Mouse (Mus musculus): ENCODE measurements around the gene Acsl4. TPM values are rescaled to one million over a fixed set of nuclear protein-coding genes. Genes with fewer than 3 reads are reported as not detected.

Acsl4 gene
- total RNA-seq, 2 experiments from 2014 or later, result 18.6 to 30.2 TPM

- no peak for ATAC-seq (replicated peaks; ENCODE audit: poor library complexity, severe bottlenecking)
Measured at GRCm38 (mm10) chrX:142363882-142364281, 26.5 kb downstream of the Acsl4 start.

GRCm38 (mm10) chrX:142359031-142359430 is 31.3 kb downstream of the Acsl4 start:
- ATAC-seq (replicated peaks; ENCODE audit: poor library complexity, severe bottlenecking), result no peak

- no peak for ATAC-seq (replicated peaks; ENCODE audit: poor library complexity, severe bottlenecking)
Measured at GRCm38 (mm10) chrX:142358427-142358826, 31.9 kb downstream of the Acsl4 start.

GRCm38 (mm10) chrX:142336207-142336606 is 54.1 kb downstream of the Acsl4 start:
- ATAC-seq (replicated peaks; ENCODE audit: poor library complexity, severe bottlenecking), result no peak

- no peak for ATAC-seq (replicated peaks; ENCODE audit: poor library complexity, severe bottlenecking)
Measured at GRCm38 (mm10) chrX:142335502-142335901, 54.8 kb downstream of the Acsl4 start.

GRCm38 (mm10) chrX:142325760-142326159 is 64.6 kb downstream of the Acsl4 start:
- no peak for ATAC-seq (replicated peaks; ENCODE audit: poor library complexity, severe bottlenecking)

- ATAC-seq (replicated peaks; ENCODE audit: poor library complexity, severe bottlenecking), result no peak
Measured at GRCm38 (mm10) chrX:142316106-142316505, 74.2 kb downstream of the Acsl4 start.

- ATAC-seq (replicated peaks; ENCODE audit: poor library complexity, severe bottlenecking), result peak; percentile 97
Measured at GRCm38 (mm10) chrX:142315270-142315669, 75.1 kb downstream of the Acsl4 start.

GRCm38 (mm10) chrX:142314307-142315024 is 75.9 kb downstream of the Acsl4 start:
- peak; percentile 62 for ATAC-seq (replicated peaks; ENCODE audit: poor library complexity, severe bottlenecking)

- no peak for ATAC-seq (replicated peaks; ENCODE audit: poor library complexity, severe bottlenecking)
Measured at GRCm38 (mm10) chrX:142310431-142310830, 79.9 kb downstream of the Acsl4 start.

GRCm38 (mm10) chrX:142305869-142306581 is 84.3 kb downstream of the Acsl4 start, which contains the start of gene Kcne1l:
TSS of gene Kcne1l (minus strand) at chrX:142306294.
- peak; percentile 22; the same call in 1 of the 2 replicates for ATAC-seq (replicated peaks; ENCODE audit: poor library complexity, severe bottlenecking)

- no peak for ATAC-seq (replicated peaks; ENCODE audit: poor library complexity, severe bottlenecking)
Measured at GRCm38 (mm10) chrX:142305010-142305868, 85.1 kb downstream of the Acsl4 start.

GRCm38 (mm10) chrX:142304592-142304991 is 85.7 kb downstream of the Acsl4 start:
- no peak for ATAC-seq (replicated peaks; ENCODE audit: poor library complexity, severe bottlenecking)

- no peak for ATAC-seq (replicated peaks; ENCODE audit: poor library complexity, severe bottlenecking)
Measured at GRCm38 (mm10) chrX:142303456-142303855, 86.9 kb downstream of the Acsl4 start.

GRCm38 (mm10) chrX:142285905-142286304 is 104.4 kb downstream of the Acsl4 start:
- no peak for ATAC-seq (replicated peaks; ENCODE audit: poor library complexity, severe bottlenecking)

- ATAC-seq (replicated peaks; ENCODE audit: poor library complexity, severe bottlenecking), result no peak
Measured at GRCm38 (mm10) chrX:142276573-142276972, 113.8 kb downstream of the Acsl4 start.

- no peak for ATAC-seq (replicated peaks; ENCODE audit: poor library complexity, severe bottlenecking)
Measured at GRCm38 (mm10) chrX:142276031-142276430, 114.3 kb downstream of the Acsl4 start.
